12 mouse cellular contexts compared by ENCODE assay signal in genomic region chr17:64469754-64470400, GRCm38 (mm10).
DNase-seq lines count a peak whose midpoint lies in the region; ATAC-seq and TF ChIP-seq lines count a peak whose summit lies in the region.
"Had no signal": no experiment of that assay in that cellular context is flagged by ENCODE, and none has a peak within 500 bp of the region (broad histone marks: within the 10 kb centered on the region; RNA-seq: fewer than 3 reads in every experiment).

No protein-coding gene starts in this region.

- no peak for DNase-seq in heart, adult 8-10 months (ENCODE audit: low spot score)
- no peak for DNase-seq in stomach, postnatal 0 days (ENCODE audit: low spot score)
- DNase-seq in limb, embryonic 11.5 days (ENCODE audit: low spot score) = peak; percentile 50
- no peak for DNase-seq in urinary bladder, postnatal 10 days (ENCODE audit: low spot score)
- DNase-seq in ovary, postnatal 10 days (ENCODE audit: low spot score) = no peak
- DNase-seq in forebrain, embryonic 11.5 days (ENCODE audit: low spot score) = no peak
- DNase-seq: heart, postnatal 4 days; lung, adult 2 months; right cerebral cortex, postnatal 4 days had no signal

- no peaks in the 10 kb centered on the region for H3K36me3 ChIP-seq in heart, embryonic 13.5 days
- no peaks in the 10 kb centered on the region for H3K36me3 ChIP-seq in stomach, embryonic 14.5 days (ENCODE audit: control insufficient read depth, insufficient read depth, low read length)
- no peaks in the 10 kb centered on the region for H3K36me3 ChIP-seq in stomach, postnatal 0 days (ENCODE audit: control insufficient read depth, insufficient read depth, low read length)
- no peaks in the 10 kb centered on the region for H3K36me3 ChIP-seq in limb, embryonic 11.5 days (ENCODE audit: control insufficient read depth, insufficient read depth, low read length)
- H3K36me3 ChIP-seq in forebrain, embryonic 11.5 days (ENCODE audit: control insufficient read depth, insufficient read depth, low read length) = no peaks in the 10 kb centered on the region

- peaks cover 8% of the 10 kb centered on the region; the same call in 1 of the 2 replicates for H3K4me1 ChIP-seq in heart, embryonic 13.5 days
- no peaks in the 10 kb centered on the region for H3K4me1 ChIP-seq in stomach, embryonic 14.5 days (ENCODE audit: control insufficient read depth, insufficient read depth, low read length)
- H3K4me1 ChIP-seq in stomach, postnatal 0 days (replicated peaks; ENCODE audit: control insufficient read depth, insufficient read depth) = no peaks in the 10 kb centered on the region
- H3K4me1 ChIP-seq in limb, embryonic 11.5 days (ENCODE audit: control insufficient read depth, insufficient read depth, low read length) = peaks cover 9% of the 10 kb centered on the region; the same call in 1 of the 2 replicates
- no peaks in the 10 kb centered on the region for H3K4me1 ChIP-seq in forebrain, embryonic 11.5 days (replicated peaks; ENCODE audit: control insufficient read depth, insufficient read depth, low read length)

- no peaks in the 10 kb centered on the region for H3K9me3 ChIP-seq in heart, embryonic 13.5 days
- no peaks in the 10 kb centered on the region for H3K9me3 ChIP-seq in stomach, embryonic 14.5 days (ENCODE audit: control insufficient read depth, low read depth, low read length)
- no peaks in the 10 kb centered on the region for H3K9me3 ChIP-seq in stomach, postnatal 0 days (ENCODE audit: control insufficient read depth, low read length)
- no peaks in the 10 kb centered on the region for H3K9me3 ChIP-seq in limb, embryonic 11.5 days (ENCODE audit: control insufficient read depth, low read length)
- H3K9me3 ChIP-seq in forebrain, embryonic 11.5 days (ENCODE audit: control insufficient read depth, low read length) = no peaks in the 10 kb centered on the region

- no peak overlapping the region for H3K9ac ChIP-seq in heart, embryonic 13.5 days
- no peak overlapping the region for H3K9ac ChIP-seq in stomach, embryonic 14.5 days (replicated peaks; ENCODE audit: low read depth, low read length)
- H3K9ac ChIP-seq in stomach, postnatal 0 days (ENCODE audit: low read length) = no peak overlapping the region
- no peak overlapping the region; the same call in 1 of the 2 replicates for H3K9ac ChIP-seq in limb, embryonic 11.5 days (ENCODE audit: low read length)
- no peak overlapping the region for H3K9ac ChIP-seq in forebrain, embryonic 11.5 days (ENCODE audit: low read length)

- H3K4me3 ChIP-seq in heart, embryonic 13.5 days = no peak overlapping the region
- no peak overlapping the region for H3K4me3 ChIP-seq in stomach, embryonic 14.5 days (ENCODE audit: low read depth, low read length)
- no peak overlapping the region for H3K4me3 ChIP-seq in stomach, postnatal 0 days (ENCODE audit: low read depth, low read length)
- H3K4me3 ChIP-seq in limb, embryonic 11.5 days (ENCODE audit: low read depth, low read length) = no peak overlapping the region
- no peak overlapping the region for H3K4me3 ChIP-seq in forebrain, embryonic 11.5 days (ENCODE audit: low read depth, low read length)
- H3K4me3 ChIP-seq: myocyte had no signal

- no peak overlapping the region for H3K27ac ChIP-seq in heart, embryonic 13.5 days (replicated peaks)
- H3K27ac ChIP-seq in stomach, embryonic 14.5 days (ENCODE audit: low read length) = no peak overlapping the region
- no peak overlapping the region for H3K27ac ChIP-seq in stomach, postnatal 0 days (replicated peaks)
- no peak overlapping the region for H3K27ac ChIP-seq in limb, embryonic 11.5 days (replicated peaks; ENCODE audit: low read depth, low read length)
- H3K27ac ChIP-seq in forebrain, embryonic 11.5 days (ENCODE audit: low read depth, low read length) = no peak overlapping the region

- WGBS in heart, embryonic 13.5 days = 30% methylated on average over 12 of the region's 12 CpGs
- 29% methylated on average over 12 of the region's 12 CpGs for whole genome bisulfite sequencing in stomach, embryonic 14.5 days
- WGBS in stomach, postnatal 0 days = 39% methylated on average over 12 of the region's 12 CpGs
- WGBS in limb, embryonic 11.5 days = 13% methylated on average over 12 of the region's 12 CpGs
- 63% methylated on average over 12 of the region's 12 CpGs for WGBS in forebrain, embryonic 11.5 days

- ATAC-seq in heart, embryonic 13.5 days (ENCODE audit: extremely low read depth, insufficient number of reproducible peaks, low FRiP score, low TSS enrichment) = no peak
- no peak for ATAC-seq in stomach, embryonic 14.5 days (ENCODE audit: insufficient number of reproducible peaks, insufficient read depth, low FRiP score, low read depth)
- no peak for ATAC-seq in stomach, postnatal 0 days (ENCODE audit: low FRiP score, low TSS enrichment)
- no peak for ATAC-seq in limb, embryonic 11.5 days (ENCODE audit: insufficient number of reproducible peaks, low FRiP score, low TSS enrichment, low read depth)
- ATAC-seq in forebrain, embryonic 11.5 days (replicated peaks; ENCODE audit: low FRiP score) = no peak

- H3K4me2 ChIP-seq in heart, embryonic 13.5 days = peak overlapping the region; percentile 47
- H3K4me2 ChIP-seq in stomach, embryonic 14.5 days (replicated peaks; ENCODE audit: low read depth, low read length) = 0 out of 2 replicates have a peak overlapping the region, but pooled peaks have one; percentile 12
- no peak overlapping the region for H3K4me2 ChIP-seq in stomach, postnatal 0 days (replicated peaks; ENCODE audit: low read depth)
- H3K4me2 ChIP-seq in limb, embryonic 11.5 days (ENCODE audit: low read depth, severe bottlenecking) = peak overlapping the region; percentile 32; the same call in 1 of the 2 replicates
- H3K4me2 ChIP-seq in forebrain, embryonic 11.5 days (ENCODE audit: low read depth, low read length, severe bottlenecking) = no peak overlapping the region

- no peak for TF ChIP-seq EP300 in stomach, postnatal 0 days (optimal IDR thresholded peaks at IDR 0.05)

- TF ChIP-seq CTCF in stomach, postnatal 0 days (IDR thresholded peaks at IDR 0.05; ENCODE audit: low read depth) = no peak

- 0 out of 2 replicates have a peak, but pooled peaks cover 4% of the 10 kb centered on the region for H3K27me3 ChIP-seq in heart, embryonic 13.5 days (replicated peaks)
- H3K27me3 ChIP-seq in stomach, embryonic 14.5 days (ENCODE audit: control insufficient read depth, insufficient read depth, low read length) = no peaks in the 10 kb centered on the region
- H3K27me3 ChIP-seq in stomach, postnatal 0 days (ENCODE audit: control insufficient read depth, insufficient read depth, low read length) = no peaks in the 10 kb centered on the region
- H3K27me3 ChIP-seq in limb, embryonic 11.5 days (ENCODE audit: control insufficient read depth, insufficient read depth, low read length) = no peaks in the 10 kb centered on the region
- H3K27me3 ChIP-seq in forebrain, embryonic 11.5 days (ENCODE audit: control insufficient read depth, insufficient read depth, low read length) = no peaks in the 10 kb centered on the region

Comparison
In these comparisons a context has a peak if more than half of its experiments do, and no peak if none do; other contexts are left out.
1. H3K4me2 ChIP-seq: peak in heart, embryonic 13.5 days (single experiment), stomach, embryonic 14.5 days (single experiment) and limb, embryonic 11.5 days (single experiment); none in stomach, postnatal 0 days (single experiment) and forebrain, embryonic 11.5 days (single experiment).